Mouse (Mus musculus) frontal cortex, adult 2 months (tissue): ENCODE results near the gene Rtn4rl1. TPM values are rescaled to one million over a fixed set of nuclear protein-coding genes. Genes with fewer than 3 reads are reported as not detected.
"Not testable (repeated sequence)": the region's sequence is repeated elsewhere in the genome, so short reads cannot be mapped to it uniquely, and the experiment has no call there.

ENCODE experiments used
- DNase-seq, 2 experiments: peaks; one replicate each; pipeline ENCODE4 v3.0.0; 2022; ENCODE audit warnings: low spot score in 1 of 2; ENCODE audit errors: extremely low spot score in 1 of 2
- polyA plus RNA-seq: library from polyadenylated mRNA; depleted of rRNA; stranded (reverse); fragments of >200 nt; gene quantifications from 2 replicates; pipeline ENCODE4 v1.2.3, GENCODE M21; 2012; rRNA removed

The Rtn4rl1 gene
- polyA plus RNA-seq, 1 experiment, result 28.1 TPM

GRCm38 (mm10) chr11:75290566-75291271 is 97.1 kb downstream of the Rtn4rl1 start:
- peak; percentile 90 to 99 for DNase-seq

- peak; percentile 60 to 80 for DNase-seq
Measured at GRCm38 (mm10) chr11:75291389-75292215, 98.0 kb downstream of the Rtn4rl1 start.

- DNase-seq, result no peak
Measured at GRCm38 (mm10) chr11:75292281-75292680, 98.7 kb downstream of the Rtn4rl1 start.

GRCm38 (mm10) chr11:75293852-75294361 is 100.3 kb downstream of the Rtn4rl1 start:
- no peak for DNase-seq

- DNase-seq, result no peak
Measured at GRCm38 (mm10) chr11:75294862-75295261, 101.3 kb downstream of the Rtn4rl1 start.

GRCm38 (mm10) chr11:75295534-75295933 is 102.0 kb downstream of the Rtn4rl1 start:
- not testable (repeated sequence) for DNase-seq

GRCm38 (mm10) chr11:75296406-75297005 is 102.9 kb downstream of the Rtn4rl1 start:
- DNase-seq, result peak in 1 of 2 experiments; percentile 67

GRCm38 (mm10) chr11:75297631-75298030 is 104.0 kb downstream of the Rtn4rl1 start:
- no peak for DNase-seq

- DNase-seq, result no peak
Measured at GRCm38 (mm10) chr11:75298491-75298890, 104.9 kb downstream of the Rtn4rl1 start.

GRCm38 (mm10) chr11:75299786-75300185 is 106.2 kb downstream of the Rtn4rl1 start:
- DNase-seq, result no peak

GRCm38 (mm10) chr11:75300954-75301353 is 107.4 kb downstream of the Rtn4rl1 start:
- DNase-seq, result no peak

- no peak for DNase-seq
Measured at GRCm38 (mm10) chr11:75304797-75305196, 111.2 kb downstream of the Rtn4rl1 start.

GRCm38 (mm10) chr11:75308650-75309049 is 115.1 kb downstream of the Rtn4rl1 start:
- DNase-seq, result no peak

- no peak for DNase-seq
Measured at GRCm38 (mm10) chr11:75310813-75311212, 117.2 kb downstream of the Rtn4rl1 start.

- no peak for DNase-seq
Measured at GRCm38 (mm10) chr11:75311751-75312150, 118.2 kb downstream of the Rtn4rl1 start.

- DNase-seq, result peak in 1 of 2 experiments; percentile 73
Measured at GRCm38 (mm10) chr11:75313834-75314233, 120.3 kb downstream of the Rtn4rl1 start.

Other genes with a start within 250 kb of the Rtn4rl1 start
- gene Hic1, start 24.3 kb upstream of the Rtn4rl1 start, polyA plus RNA-seq, result 4.1 and 4.2 TPM in 2 replicates
- 17.3 and 18.5 TPM in 2 replicates for gene Ovca2, start 14.9 kb upstream of the Rtn4rl1 start, polyA plus RNA-seq
- gene Dph1, start 2.5 kb upstream of the Rtn4rl1 start, polyA plus RNA-seq, result 21.2 and 22.2 TPM in 2 replicates
- 29.4 and 30.7 TPM in 2 replicates for gene Rpa1, start 154.5 kb downstream of the Rtn4rl1 start, polyA plus RNA-seq
- gene Smyd4, start 154.7 kb downstream of the Rtn4rl1 start, polyA plus RNA-seq, result 7.1 and 9.9 TPM in 2 replicates
- gene Serpinf1, start 228.9 kb downstream of the Rtn4rl1 start, polyA plus RNA-seq, result 33.0 and 33.1 TPM in 2 replicates
- gene Serpinf2, start 245.8 kb downstream of the Rtn4rl1 start, polyA plus RNA-seq, result 0.10 and 0.11 TPM in 2 replicates